Mouse (Mus musculus) midbrain, embryonic 16.5 days (tissue): ENCODE results near the gene Zbtb39. TPM values are rescaled to one million over a fixed set of nuclear protein-coding genes. Genes with fewer than 3 reads are reported as not detected.

Experiments used
- ATAC-seq: fragments of 200-750 bp; cut with Nextera tagmentation; 2 replicates; pipeline ENCODE4 v1.8.0; 2017; ENCODE audit warnings: moderate TSS enrichment
- H3K27ac ChIP-seq: fragments of 300-500 bp; sonication (generic); 2 replicates; pipeline ENCODE4 v1.5.1; 2014; ENCODE audit warnings: mild to moderate bottlenecking, low read length, mixed read lengths
- H3K27me3 ChIP-seq: fragments of 300-500 bp; sonication (generic); 2 replicates; pipeline ENCODE4 v1.6.1; 2014; ENCODE audit warnings: low read depth, low read length, mixed read lengths; ENCODE audit not compliant: control insufficient read depth, insufficient read depth
- H3K36me3 ChIP-seq: fragments of 300-500 bp; sonication (generic); 2 replicates; pipeline ENCODE4 v1.6.1; 2014; ENCODE audit warnings: mild to moderate bottlenecking, low read length, moderate library complexity, mixed read lengths; ENCODE audit not compliant: control insufficient read depth, insufficient read depth
- H3K4me1 ChIP-seq: fragments of 300-500 bp; sonication (generic); 2 replicates; pipeline ENCODE4 v1.6.1; 2014; ENCODE audit warnings: mild to moderate bottlenecking, low read length, mixed read lengths; ENCODE audit not compliant: control insufficient read depth, insufficient read depth
- H3K4me2 ChIP-seq: fragments of 300-500 bp; sonication (generic); 2 replicates; pipeline ENCODE4 v1.6.1; 2014; ENCODE audit warnings: mild to moderate bottlenecking, low read length, mixed read lengths
- H3K4me3 ChIP-seq: fragments of 300-500 bp; sonication (generic); 2 replicates; pipeline ENCODE4 v1.5.1; 2014; ENCODE audit warnings: low read depth, mild to moderate bottlenecking, low read length, moderate library complexity, mixed read lengths
- H3K9ac ChIP-seq: fragments of 300-500 bp; sonication (generic); 2 replicates; pipeline ENCODE4 v1.6.1; 2014; ENCODE audit warnings: low read depth, low read length, mixed read lengths
- H3K9me3 ChIP-seq: fragments of 300-500 bp; sonication (generic); replicated peaks from 2 replicates; pipeline ENCODE4 v1.6.1; 2014; ENCODE audit warnings: mild to moderate bottlenecking, low read length, mixed read lengths; ENCODE audit not compliant: control insufficient read depth, poor library complexity, severe bottlenecking
- WGBS: fragments of 180-500 bp; shearing (Covaris S2); extraction: QIAGEN DNeasy Blood & Tissue Kit; methylation state at CpG from one replicate; pipeline ENCODE4 v1.1.7; 2014; 5-methylcytosine and 5-hydroxymethylcytosine counted together
- polyA plus RNA-seq: library from polyadenylated mRNA; unstranded; fragments of >200 nt; fragmentation: Nextera tagmentation; extraction: Ambion mirVana; gene quantifications from 2 replicates; pipeline ENCODE4 v1.2.1, GENCODE M21; 2015

The Zbtb39 gene
- polyA plus RNA-seq, 1 experiment from 2014 or later, result 2.7 TPM

DNA sequence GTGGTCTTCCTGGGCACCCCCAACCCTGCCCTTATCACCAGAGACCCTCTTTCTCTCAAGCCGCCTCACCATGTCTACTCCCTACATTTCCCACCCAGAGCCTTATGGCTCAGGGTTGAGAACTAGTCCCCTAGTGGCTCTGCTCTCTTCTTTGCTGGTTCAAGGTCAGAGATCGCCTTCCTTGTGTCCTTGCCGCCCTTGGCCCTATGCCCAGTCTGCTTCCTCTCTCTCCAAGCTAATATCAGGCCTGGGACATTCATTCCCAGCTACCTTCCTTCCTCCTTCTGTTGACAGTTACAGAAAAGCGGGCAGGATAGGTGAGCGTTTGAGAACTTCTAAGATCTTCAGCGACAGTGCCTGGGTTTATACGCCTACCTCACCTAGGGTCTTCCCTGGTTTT lies 31.6 kb upstream of the Zbtb39 start:
- ATAC-seq, result no peak
- H3K9me3 ChIP-seq, result no peaks in the 10 kb centered on the region
- no peaks in the 10 kb centered on the region for H3K4me1 ChIP-seq
- H3K9ac ChIP-seq, result no peak overlapping the region
- H3K4me3 ChIP-seq, result no peak overlapping the region
- no peak overlapping the region for H3K27ac ChIP-seq
- no peaks in the 10 kb centered on the region for H3K27me3 ChIP-seq
- 84% methylated on average over 7 of the region's 7 CpGs for WGBS
- no peaks in the 10 kb centered on the region for H3K36me3 ChIP-seq
- no peak overlapping the region for H3K4me2 ChIP-seq

GRCm38 (mm10) chr10:127708850-127709370 lies 30.4 kb upstream of the Zbtb39 start:
- Histone ChIP-seq H3K4me3 (no peak overlapping the region), H3K9ac (no peak overlapping the region), H3K4me2 (no peak overlapping the region), H3K36me3 (no peaks in the 10 kb centered on the region), H3K27ac (no peak overlapping the region), H3K27me3 (no peaks in the 10 kb centered on the region), H3K9me3 (no peaks in the 10 kb centered on the region), H3K4me1 (no peaks in the 10 kb centered on the region)
- WGBS, result 77% methylated on average over 3 of the region's 3 CpGs
- ATAC-seq, result no peak

GRCm38 (mm10) chr10:127710331-127710730 lies 29.0 kb upstream of the Zbtb39 start:
- no peak for ATAC-seq
- no peak overlapping the region for H3K27ac ChIP-seq
- no peaks in the 10 kb centered on the region for H3K36me3 ChIP-seq
- WGBS, result 91% methylated on average over 13 of the region's 13 CpGs
- H3K4me1 ChIP-seq, result no peaks in the 10 kb centered on the region
- no peaks in the 10 kb centered on the region for H3K27me3 ChIP-seq
- H3K4me3 ChIP-seq, result no peak overlapping the region
- H3K9me3 ChIP-seq, result no peaks in the 10 kb centered on the region
- no peak overlapping the region for H3K4me2 ChIP-seq
- H3K9ac ChIP-seq, result no peak overlapping the region

DNA sequence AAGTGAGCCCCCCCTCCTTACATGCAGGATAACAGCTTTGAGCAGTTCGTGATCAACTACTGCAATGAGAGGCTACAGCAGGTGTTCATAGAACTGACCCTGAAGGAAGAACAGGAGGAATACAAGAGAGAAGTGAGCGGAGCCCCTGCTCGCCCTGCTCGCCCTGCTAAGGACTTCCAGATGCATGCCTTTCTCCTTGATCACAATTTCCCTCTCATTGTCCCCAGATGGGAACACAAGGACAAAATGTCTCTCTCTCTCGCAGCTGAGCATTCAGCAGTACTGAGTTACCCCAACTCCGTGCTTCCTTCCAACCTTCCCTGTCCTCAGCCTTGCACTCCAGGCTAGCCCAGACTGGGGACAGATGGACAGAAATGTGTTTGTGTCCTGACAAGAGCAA lies 26.6 kb upstream of the Zbtb39 start:
- H3K4me2 ChIP-seq, result no peak overlapping the region
- WGBS, result 81% methylated on average over 6 of the region's 6 CpGs
- H3K4me3 ChIP-seq, result no peak overlapping the region
- no peak for ATAC-seq
- H3K27ac ChIP-seq, result no peak overlapping the region
- no peak overlapping the region for H3K9ac ChIP-seq
- H3K9me3 ChIP-seq, result no peaks in the 10 kb centered on the region
- H3K27me3 ChIP-seq, result no peaks in the 10 kb centered on the region
- no peaks in the 10 kb centered on the region for H3K36me3 ChIP-seq
- H3K4me1 ChIP-seq, result no peaks in the 10 kb centered on the region

DNA sequence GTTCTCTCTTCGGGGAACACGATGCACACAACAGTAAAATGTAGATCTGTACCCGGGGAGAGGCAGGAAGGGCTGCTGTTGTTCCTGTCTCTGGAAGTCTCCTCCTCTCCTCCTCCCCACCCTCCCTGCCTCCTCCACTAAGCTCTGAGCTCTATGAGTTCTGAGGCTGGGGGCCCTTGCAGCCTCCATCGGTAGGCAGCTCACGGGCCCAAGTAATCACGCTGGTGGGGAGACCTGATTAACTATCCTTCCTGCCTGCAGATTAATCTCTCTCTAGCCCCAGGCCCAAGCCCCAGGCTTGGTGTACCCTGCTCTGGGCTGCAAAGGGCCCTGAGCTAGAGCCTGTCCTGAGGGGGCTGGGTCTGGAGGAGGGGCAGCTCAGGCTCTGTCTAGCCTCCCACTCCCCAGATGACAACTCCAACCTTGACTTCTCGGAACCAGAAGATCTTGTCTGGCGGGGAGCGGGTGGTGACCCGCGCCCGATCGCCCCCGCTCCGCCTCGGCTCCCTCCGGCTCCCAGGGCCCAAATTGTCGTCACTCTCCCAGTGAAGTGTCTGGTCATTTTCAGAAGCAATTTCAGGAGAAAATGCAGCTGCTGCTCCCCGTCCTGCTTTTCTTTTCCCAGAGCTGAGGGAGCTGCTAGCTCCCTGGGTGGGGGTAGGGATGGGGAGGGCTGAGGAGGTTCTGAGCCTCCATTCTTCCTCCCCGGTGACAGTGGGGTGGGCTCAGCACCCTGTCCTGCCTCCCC lies 17.5 kb upstream of the Zbtb39 start:
- ATAC-seq, result peak; percentile 67
- peak overlapping the region; percentile 25; the same call in 1 of the 2 replicates for H3K27ac ChIP-seq
- H3K9me3 ChIP-seq, result no peaks in the 10 kb centered on the region
- H3K4me2 ChIP-seq, result peak overlapping the region; percentile 35
- no peaks in the 10 kb centered on the region for H3K27me3 ChIP-seq
- peaks cover 16% of the 10 kb centered on the region for H3K4me1 ChIP-seq
- H3K4me3 ChIP-seq, result no peak overlapping the region
- H3K36me3 ChIP-seq, result no peaks in the 10 kb centered on the region
- WGBS, result 7% methylated on average over 20 of the region's 20 CpGs
- 0 out of 2 replicates have a peak overlapping the region, but pooled peaks have one; percentile 35 for H3K9ac ChIP-seq

GRCm38 (mm10) chr10:127724178-127724577 lies 15.2 kb upstream of the Zbtb39 start, which contains the start of gene Tac2:
Gene Tac2 (plus strand): TSS chr10:127724478.
- Histone ChIP-seq H3K4me3 (no peak within 1 kb of the TSS), H3K36me3 (no peaks in the 10 kb centered on the region), H3K4me1 (peaks cover 16% of the 10 kb centered on the region), H3K9ac (no peak within 1 kb of the TSS), H3K27me3 (no peaks in the 10 kb centered on the region), H3K9me3 (no peaks in the 10 kb centered on the region), H3K4me2 (no peak within 1 kb of the TSS), H3K27ac (no peak within 1 kb of the TSS)
- no peak for ATAC-seq
- 84% methylated on average over 3 of the region's 3 CpGs for WGBS

DNA sequence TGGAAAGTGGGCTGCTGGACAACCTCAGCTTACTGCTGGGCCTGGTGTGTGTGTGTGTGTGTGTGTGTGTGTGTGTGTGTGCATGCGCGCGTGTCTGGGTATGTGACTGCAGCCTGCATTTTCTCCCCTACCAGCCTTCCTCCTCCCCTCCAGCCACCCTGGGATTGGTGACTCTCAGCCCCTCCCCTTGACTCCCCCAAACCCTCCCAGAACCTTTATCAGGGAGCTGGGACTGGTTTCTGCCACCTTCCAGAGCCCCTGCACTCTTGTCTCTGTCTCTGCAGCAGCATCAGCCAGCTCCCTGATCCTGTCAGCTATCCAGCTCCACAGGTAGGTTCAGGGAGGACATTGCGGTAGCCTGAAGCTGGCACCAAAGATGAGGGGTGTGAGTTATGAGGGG lies 14.2 kb upstream of the Zbtb39 start:
- no peak for ATAC-seq
- Histone ChIP-seq H3K9me3 (no peaks in the 10 kb centered on the region), H3K36me3 (no peaks in the 10 kb centered on the region)

GRCm38 (mm10) chr10:127728437-127728836 lies 10.9 kb upstream of the Zbtb39 start:
- 71% methylated on average over 8 of the region's 8 CpGs for WGBS
- no peak overlapping the region for H3K27ac ChIP-seq
- H3K36me3 ChIP-seq, result no peaks in the 10 kb centered on the region
- no peak for ATAC-seq
- H3K9me3 ChIP-seq, result no peaks in the 10 kb centered on the region
- H3K4me1 ChIP-seq, result peaks cover 10% of the 10 kb centered on the region
- no peak overlapping the region for H3K4me3 ChIP-seq
- H3K27me3 ChIP-seq, result no peaks in the 10 kb centered on the region
- H3K9ac ChIP-seq, result no peak overlapping the region
- H3K4me2 ChIP-seq, result no peak overlapping the region

More for the DNA sequence above, 14.2 kb upstream of the Zbtb39 start:
- Histone ChIP-seq H3K27ac (no peak overlapping the region), H3K9ac (no peak overlapping the region), H3K4me1 (peaks cover 16% of the 10 kb centered on the region), H3K4me2 (no peak overlapping the region), H3K27me3 (no peaks in the 10 kb centered on the region), H3K4me3 (no peak overlapping the region)
- WGBS, result 91% methylated on average over 4 of the region's 4 CpGs

DNA sequence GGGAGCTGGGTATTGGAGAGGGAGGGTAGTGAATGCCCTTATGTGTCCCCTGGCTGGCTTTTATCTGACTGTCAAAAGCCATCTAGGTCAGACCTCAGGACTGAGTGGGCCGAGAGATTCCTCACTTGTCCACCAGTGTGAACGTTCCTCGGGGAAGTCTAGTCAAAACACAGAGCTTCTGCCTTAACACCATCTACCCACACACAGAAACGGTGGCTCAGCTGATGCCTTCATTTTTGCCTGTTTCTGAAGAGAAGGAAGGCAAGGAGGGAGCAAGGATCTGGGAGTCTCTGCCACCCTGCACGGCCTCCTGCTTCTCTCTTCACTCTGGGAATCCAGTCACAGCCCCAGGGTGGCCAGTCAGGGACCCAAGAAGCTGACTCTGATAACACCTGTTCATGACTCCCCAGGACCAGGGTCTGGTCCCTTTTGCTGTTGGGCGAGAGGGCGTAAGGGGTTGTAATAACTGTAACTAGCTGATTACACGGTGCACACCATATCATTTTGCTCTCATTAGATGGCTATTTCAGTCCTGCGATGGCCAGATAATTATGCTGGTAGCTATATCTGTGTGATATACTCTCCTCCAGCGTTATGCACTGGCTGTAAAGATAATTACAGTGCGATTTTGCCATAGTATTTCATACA lies 8.9 kb upstream of the Zbtb39 start:
- H3K4me2 ChIP-seq, result no peak overlapping the region
- ATAC-seq, result no peak
- H3K27ac ChIP-seq, result no peak overlapping the region; the same call in 1 of the 2 replicates
- H3K9ac ChIP-seq, result peak overlapping the region; percentile 33; the same call in 1 of the 2 replicates
- H3K9me3 ChIP-seq, result no peaks in the 10 kb centered on the region
- WGBS, result 40% methylated on average over 11 of the region's 11 CpGs
- peaks cover 10% of the 10 kb centered on the region for H3K4me1 ChIP-seq
- peaks cover 4% of the 10 kb centered on the region; the same call in 1 of the 2 replicates for H3K27me3 ChIP-seq
- H3K36me3 ChIP-seq, result no peaks in the 10 kb centered on the region
- no peak overlapping the region for H3K4me3 ChIP-seq
